Comparison of ENCODE assay signal across 9 mouse cellular contexts in genomic region chr13:116309584-116310462, GRCm38 (mm10). TPM values are rescaled to one million over a fixed set of nuclear protein-coding genes. Genes with fewer than 3 reads are reported as not detected.
DNase-seq lines count a peak whose midpoint lies in the region; ATAC-seq and TF ChIP-seq lines count a peak whose summit lies in the region.
"Had no signal": no experiment of that assay in that cellular context is flagged by ENCODE, and none has a peak within 500 bp of the region (broad histone marks: within the 10 kb centered on the region; RNA-seq: fewer than 3 reads in every experiment).

TSS of gene Isl1 (minus strand) at chr13:116309689.

- no peak for TF ChIP-seq CTCF in lung, postnatal 0 days (IDR thresholded peaks at IDR 0.05)

- peaks cover 8% of the 10 kb centered on the region; the same call in 1 of the 2 replicates for H3K4me1 ChIP-seq in kidney, embryonic 16.5 days (ENCODE audit: insufficient read depth, low read length)
- H3K4me1 ChIP-seq in intestine, embryonic 14.5 days (replicated peaks; ENCODE audit: control insufficient read depth, insufficient read depth, low read length) = 0 out of 2 replicates have a peak, but pooled peaks cover 2% of the 10 kb centered on the region
- no peaks in the 10 kb centered on the region for H3K4me1 ChIP-seq in lung, postnatal 0 days (ENCODE audit: insufficient read depth, low read depth, low read length)

- no peak for DNase-seq in kidney, adult 11 months
- peak; percentile 56 to 78 for DNase-seq in gastrocnemius, postnatal 4 days (ENCODE audit: low spot score in 2 of 2)
- DNase-seq in intestine, embryonic 14.5 days (ENCODE audit: low spot score) = peak; percentile 87
- peak; percentile 88 for DNase-seq in lung, postnatal 0 days (ENCODE audit: low spot score)
- DNase-seq in retina, embryonic 14.5 days (ENCODE audit: low spot score) = peak; percentile 90
- DNase-seq in T-cell, adult 2 months (ENCODE audit: low spot score) = no peak

- H3K4me3 ChIP-seq in kidney, embryonic 16.5 days (ENCODE audit: low read length) = peak within 1 kb of the TSS; percentile 61
- peak within 1 kb of the TSS; percentile 51 for H3K4me3 ChIP-seq in intestine, embryonic 14.5 days (ENCODE audit: low read depth, low read length)
- peak within 1 kb of the TSS; percentile 50 for H3K4me3 ChIP-seq in lung, postnatal 0 days (ENCODE audit: low read depth, low read length)

- under 1% methylated on average over 81 of the region's 82 CpGs for WGBS in kidney, embryonic 16.5 days
- WGBS in intestine, embryonic 14.5 days = under 1% methylated on average over 82 of the region's 82 CpGs
- under 1% methylated on average over 74 of the region's 82 CpGs for WGBS in lung, postnatal 0 days

- H3K36me3 ChIP-seq in kidney, embryonic 16.5 days (ENCODE audit: insufficient read depth, low read length) = no peaks in the 10 kb centered on the region
- no peaks in the 10 kb centered on the region for H3K36me3 ChIP-seq in intestine, embryonic 14.5 days (ENCODE audit: control insufficient read depth, insufficient read depth, low read length)
- no peaks in the 10 kb centered on the region for H3K36me3 ChIP-seq in lung, postnatal 0 days (ENCODE audit: insufficient read depth, low read length)
- H3K36me3 ChIP-seq: G1E had no signal

- H3K27me3 ChIP-seq in kidney, embryonic 16.5 days (ENCODE audit: insufficient read depth, low read length) = peaks cover 88% of the 10 kb centered on the region
- H3K27me3 ChIP-seq in intestine, embryonic 14.5 days (replicated peaks; ENCODE audit: control insufficient read depth, insufficient read depth, low read length) = peaks cover 94% of the 10 kb centered on the region
- peaks cover 68% of the 10 kb centered on the region for H3K27me3 ChIP-seq in lung, postnatal 0 days (replicated peaks; ENCODE audit: insufficient read depth, low read length)

- no peaks in the 10 kb centered on the region for H3K9me3 ChIP-seq in kidney, embryonic 16.5 days (ENCODE audit: low read length)
- no peaks in the 10 kb centered on the region for H3K9me3 ChIP-seq in intestine, embryonic 14.5 days (ENCODE audit: control insufficient read depth, low read length)
- H3K9me3 ChIP-seq in lung, postnatal 0 days (ENCODE audit: low read length) = no peaks in the 10 kb centered on the region

- ATAC-seq in kidney, embryonic 16.5 days (ENCODE audit: low FRiP score, low TSS enrichment) = peak; percentile 95
- peak; percentile 88 for ATAC-seq in common myeloid progenitor, adult 5-6 weeks (replicated peaks; ENCODE audit: low read depth, poor library complexity, severe bottlenecking)
- peak; percentile 96 for ATAC-seq in intestine, embryonic 14.5 days (replicated peaks; ENCODE audit: low FRiP score, low TSS enrichment, low read depth)
- peak; percentile 97 for ATAC-seq in lung, postnatal 0 days

- H3K4me2 ChIP-seq in kidney, embryonic 16.5 days (replicated peaks; ENCODE audit: low read depth, low read length) = peak within 1 kb of the TSS; percentile 96
- peak within 1 kb of the TSS; percentile 82 for H3K4me2 ChIP-seq in intestine, embryonic 14.5 days (ENCODE audit: low read length)
- peak within 1 kb of the TSS; percentile 97 for H3K4me2 ChIP-seq in lung, postnatal 0 days (replicated peaks; ENCODE audit: low read depth, low read length)

- no peak within 1 kb of the TSS for H3K27ac ChIP-seq in kidney, embryonic 16.5 days (ENCODE audit: low read length)
- H3K27ac ChIP-seq in intestine, embryonic 14.5 days (ENCODE audit: low read depth) = peak within 1 kb of the TSS; percentile 57; the same call in 1 of the 2 replicates
- H3K27ac ChIP-seq in lung, postnatal 0 days (ENCODE audit: low read length) = no peak within 1 kb of the TSS

- H3K9ac ChIP-seq in kidney, embryonic 16.5 days (replicated peaks; ENCODE audit: low read length) = peak within 1 kb of the TSS; percentile 38; the same call in 1 of the 2 replicates
- peak within 1 kb of the TSS; percentile 56 for H3K9ac ChIP-seq in intestine, embryonic 14.5 days (ENCODE audit: low read length)
- no peak within 1 kb of the TSS for H3K9ac ChIP-seq in lung, postnatal 0 days (replicated peaks; ENCODE audit: low read depth)

- TF ChIP-seq EP300 in lung, postnatal 0 days (IDR thresholded peaks at IDR 0.05) = no peak

RNA-seq across cellular contexts. Expression of gene Isl1, which starts in this region (rescaled TPM):
- 2.1 and 3.0 TPM in 2 replicates for polyA plus RNA-seq in kidney, embryonic 16.5 days (2015; fragmentation: Nextera tagmentation; extraction: Ambion mirVana)
- not detected in 2 replicates for total RNA-seq in common myeloid progenitor, adult 5-6 weeks (2017)
- total RNA-seq in gastrocnemius, postnatal 4 days (2021) = 1 to 10 TPM; 1.2 to 1.6 TPM
- polyA plus RNA-seq in intestine, embryonic 14.5 days (2014; fragmentation: Nextera tagmentation; extraction: Ambion mirVana) = 2.7 and 4.6 TPM in 2 replicates
- 0.29 and 0.57 TPM in 2 replicates for polyA plus RNA-seq in lung, postnatal 0 days (2015; fragmentation: Nextera tagmentation; extraction: Ambion mirVana)
- polyA plus RNA-seq: G1E had no signal

Comparison
In these comparisons a context has a peak if more than half of its experiments do, and no peak if none do; other contexts are left out.
1. Peak in ATAC-seq in common myeloid progenitor, adult 5-6 weeks; RNA of the gene not detected or under 1 TPM.
2. Peak in DNase-seq, ATAC-seq, H3K4me3 ChIP-seq and H3K4me2 ChIP-seq in lung, postnatal 0 days; RNA of the gene not detected or under 1 TPM.
3. DNase-seq: peak in gastrocnemius, postnatal 4 days (2 of 2), intestine, embryonic 14.5 days (single experiment) and retina, embryonic 14.5 days (single experiment); none in kidney, adult 11 months (single experiment) and T-cell, adult 2 months (single experiment).
4. Peak in every context shown above with its lines, with median percentiles within 50 percentile points of each other: ATAC-seq, H3K4me2 ChIP-seq and H3K4me3 ChIP-seq.